Mouse (Mus musculus) neural tube, embryonic 12.5 days (tissue): Measurements from ENCODE around the gene Cxcr6. TPM values are rescaled to one million over a fixed set of nuclear protein-coding genes. Genes with fewer than 3 reads are reported as not detected.

Experiments used
- ATAC-seq: fragments of 200-750 bp; cut with Nextera tagmentation; 2 replicates; pipeline ENCODE4 v1.8.0; 2017; ENCODE audit warnings: low read depth, mild to moderate bottlenecking, moderate TSS enrichment, moderate library complexity; ENCODE audit not compliant: low FRiP score
- H3K27ac ChIP-seq: fragments of 300-500 bp; sonication (generic); 2 replicates; pipeline ENCODE4 v1.5.1; 2016
- H3K27me3 ChIP-seq: fragments of 300-500 bp; sonication (generic); replicated peaks from 2 replicates; pipeline ENCODE4 v1.6.1; 2016; ENCODE audit warnings: mild to moderate bottlenecking
- H3K36me3 ChIP-seq: fragments of 300-500 bp; sonication (generic); 2 replicates; pipeline ENCODE4 v1.6.1; 2016; ENCODE audit warnings: mild to moderate bottlenecking
- H3K4me1 ChIP-seq: fragments of 300-500 bp; sonication (generic); 2 replicates; pipeline ENCODE4 v1.6.1; 2016
- H3K4me2 ChIP-seq: fragments of 300-500 bp; sonication (generic); replicated peaks from 2 replicates; pipeline ENCODE4 v1.6.1; 2016; ENCODE audit warnings: mild to moderate bottlenecking
- H3K4me3 ChIP-seq: fragments of 300-500 bp; sonication (generic); 2 replicates; pipeline ENCODE4 v1.5.1; 2016
- H3K9ac ChIP-seq: fragments of 300-500 bp; sonication (generic); 2 replicates; pipeline ENCODE4 v1.6.1; 2016; ENCODE audit warnings: mild to moderate bottlenecking
- H3K9me3 ChIP-seq: fragments of 300-500 bp; sonication (generic); 2 replicates; pipeline ENCODE4 v1.6.1; 2016; ENCODE audit warnings: mild to moderate bottlenecking
- WGBS: fragments of 180-500 bp; shearing (Covaris S2); methylation state at CpG from one replicate; pipeline ENCODE4 v1.1.7; 2016; 5-methylcytosine and 5-hydroxymethylcytosine counted together
- polyA plus RNA-seq: library from polyadenylated mRNA; unstranded; fragments of >200 nt; fragmentation: Nextera tagmentation; extraction: Ambion mirVana; gene quantifications from 2 replicates; pipeline ENCODE4 v1.2.1, GENCODE M21; 2016

The Cxcr6 gene
- polyA plus RNA-seq, 1 experiment from 2014 or later: not detected

- peaks cover 34% of the 10 kb centered on the region for H3K36me3 ChIP-seq
- H3K27ac ChIP-seq: no peak overlapping the region
- no peaks in the 10 kb centered on the region for H3K9me3 ChIP-seq
- ATAC-seq: no peak
- no peak overlapping the region for H3K4me3 ChIP-seq
- WGBS: 74% methylated on average over 3 of the region's 3 CpGs
- no peak overlapping the region for H3K9ac ChIP-seq
- H3K4me2 ChIP-seq: no peak overlapping the region
- H3K4me1 ChIP-seq: no peaks in the 10 kb centered on the region
- no peaks in the 10 kb centered on the region for H3K27me3 ChIP-seq
Observed at GRCm38 (mm10) chr9:123796174-123796573, 10.1 kb upstream of the Cxcr6 start.

- no peak overlapping the region for H3K27ac ChIP-seq
- no peak for ATAC-seq
- 92% methylated on average over 1 of the region's 1 CpGs for WGBS
Observed at GRCm38 (mm10) chr9:123801527-123801926, 4.7 kb upstream of the Cxcr6 start.

DNA sequence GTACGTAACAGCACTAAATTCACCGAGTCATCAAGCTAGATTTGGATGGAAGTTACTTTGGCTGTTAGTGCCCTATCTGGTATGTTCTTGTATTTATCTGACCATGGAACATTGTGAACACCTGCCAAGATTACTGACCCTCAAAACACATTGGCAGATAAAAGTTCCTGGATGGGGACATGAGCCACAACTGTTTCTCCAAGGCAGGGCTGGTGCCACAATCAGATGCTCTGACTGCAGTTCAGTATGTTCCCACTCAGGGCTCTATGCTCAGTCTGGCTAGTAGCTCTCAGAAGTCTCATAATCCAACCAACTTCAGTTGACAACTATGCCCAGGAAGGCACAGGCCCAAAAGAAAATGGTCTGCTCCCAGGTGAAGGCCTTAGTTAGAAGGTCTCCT, 3.9 kb upstream of the Cxcr6 start:
- ATAC-seq: no peak
- peaks cover 10% of the 10 kb centered on the region for H3K36me3 ChIP-seq
- 94% methylated on average over 2 of the region's 2 CpGs for WGBS

More at GRCm38 (mm10) chr9:123801527-123801926, 4.7 kb upstream of the Cxcr6 start:
- no peak overlapping the region for H3K4me2 ChIP-seq
- H3K36me3 ChIP-seq: peaks cover 14% of the 10 kb centered on the region
- H3K4me1 ChIP-seq: no peaks in the 10 kb centered on the region
- no peak overlapping the region for H3K4me3 ChIP-seq
- H3K27me3 ChIP-seq: no peaks in the 10 kb centered on the region
- no peak overlapping the region for H3K9ac ChIP-seq
- H3K9me3 ChIP-seq: no peaks in the 10 kb centered on the region

DNA sequence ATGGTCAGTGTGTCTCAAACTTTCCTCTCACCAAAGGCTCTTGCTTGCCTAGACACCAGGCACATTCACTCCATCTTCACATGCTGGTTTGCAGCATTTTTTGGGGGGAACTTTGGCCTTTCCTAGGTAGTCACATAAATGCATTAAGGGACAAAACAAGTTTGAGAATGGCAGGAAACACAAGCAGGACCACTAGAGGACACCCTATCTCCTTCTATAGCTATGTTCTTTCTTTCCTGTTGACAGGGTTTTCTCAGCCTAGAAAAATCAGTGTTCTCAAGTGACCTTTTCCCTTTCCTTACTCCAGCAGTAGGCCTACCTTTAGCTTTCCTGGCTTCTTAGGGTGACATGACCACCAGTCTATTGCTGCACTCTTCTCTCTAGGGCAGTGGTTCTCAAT, 3.4 kb upstream of the Cxcr6 start:
- Histone ChIP-seq H3K4me1 (no peaks in the 10 kb centered on the region), H3K9ac (no peak overlapping the region), H3K9me3 (no peaks in the 10 kb centered on the region), H3K36me3 (peaks cover 10% of the 10 kb centered on the region), H3K4me2 (no peak overlapping the region), H3K27me3 (no peaks in the 10 kb centered on the region), H3K4me3 (no peak overlapping the region), H3K27ac (no peak overlapping the region)
- ATAC-seq: no peak

More for the DNA sequence above, 3.9 kb upstream of the Cxcr6 start:
- Histone ChIP-seq H3K9me3 (no peaks in the 10 kb centered on the region), H3K4me3 (no peak overlapping the region), H3K27ac (no peak overlapping the region), H3K4me2 (no peak overlapping the region), H3K27me3 (no peaks in the 10 kb centered on the region), H3K4me1 (no peaks in the 10 kb centered on the region), H3K9ac (no peak overlapping the region)

- H3K4me3 ChIP-seq: no peak overlapping the region
- no peak overlapping the region for H3K4me2 ChIP-seq
- no peak for ATAC-seq
- H3K27ac ChIP-seq: no peak overlapping the region
- no peaks in the 10 kb centered on the region for H3K27me3 ChIP-seq
- WGBS: 90% methylated on average over 2 of the region's 2 CpGs
- H3K9me3 ChIP-seq: no peaks in the 10 kb centered on the region
- no peak overlapping the region for H3K9ac ChIP-seq
- H3K36me3 ChIP-seq: peaks cover 13% of the 10 kb centered on the region
- H3K4me1 ChIP-seq: no peaks in the 10 kb centered on the region
Observed at GRCm38 (mm10) chr9:123805241-123805640, 1.0 kb upstream of the Cxcr6 start.

DNA sequence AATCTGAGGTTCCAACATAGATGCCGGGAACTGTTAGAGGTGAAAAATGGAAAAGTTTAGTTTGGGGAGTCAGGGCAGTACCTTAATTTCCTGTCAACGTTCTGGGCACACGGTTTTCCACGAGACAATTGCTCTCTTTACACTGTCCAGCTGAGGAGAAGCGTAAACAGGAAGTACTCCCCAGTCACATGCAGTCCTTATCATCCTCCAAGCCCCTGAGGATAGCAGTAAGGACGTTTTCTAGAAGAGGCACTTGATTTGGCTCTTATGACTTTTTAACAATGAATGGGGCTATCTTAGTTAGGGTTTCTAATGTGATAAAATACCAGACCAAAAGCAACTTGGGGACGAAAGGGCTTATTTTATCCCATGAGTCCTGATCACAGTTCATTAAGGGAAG, 2.3 kb downstream of the Cxcr6 start:
- H3K27ac ChIP-seq: no peak overlapping the region
- no peak overlapping the region for H3K4me3 ChIP-seq
- no peaks in the 10 kb centered on the region for H3K4me1 ChIP-seq
- WGBS: 76% methylated on average over 7 of the region's 7 CpGs
- no peaks in the 10 kb centered on the region for H3K9me3 ChIP-seq
- H3K27me3 ChIP-seq: no peaks in the 10 kb centered on the region
- peaks cover 10% of the 10 kb centered on the region for H3K36me3 ChIP-seq
- no peak overlapping the region for H3K9ac ChIP-seq
- H3K4me2 ChIP-seq: no peak overlapping the region
- no peak for ATAC-seq

GRCm38 (mm10) chr9:123811831-123812230, 5.6 kb downstream of the Cxcr6 start:
- no peak overlapping the region for H3K4me2 ChIP-seq
- H3K9me3 ChIP-seq: no peaks in the 10 kb centered on the region
- no peak for ATAC-seq
- no peak overlapping the region for H3K4me3 ChIP-seq
- no peaks in the 10 kb centered on the region for H3K27me3 ChIP-seq
- H3K9ac ChIP-seq: no peak overlapping the region
- H3K27ac ChIP-seq: no peak overlapping the region
- 99% methylated on average over 3 of the region's 3 CpGs for whole genome bisulfite sequencing
- peaks cover 17% of the 10 kb centered on the region for H3K36me3 ChIP-seq
- H3K4me1 ChIP-seq: no peaks in the 10 kb centered on the region

- H3K4me1 ChIP-seq: no peaks in the 10 kb centered on the region
- H3K27ac ChIP-seq: no peak overlapping the region
- H3K9ac ChIP-seq: no peak overlapping the region
- 87% methylated on average over 2 of the region's 2 CpGs for WGBS
- no peak overlapping the region for H3K4me2 ChIP-seq
- H3K9me3 ChIP-seq: no peaks in the 10 kb centered on the region
- H3K36me3 ChIP-seq: peaks cover 23% of the 10 kb centered on the region
- H3K27me3 ChIP-seq: no peaks in the 10 kb centered on the region
- no peak for ATAC-seq
- H3K4me3 ChIP-seq: no peak overlapping the region
Observed at GRCm38 (mm10) chr9:123814326-123814725, 8.1 kb downstream of the Cxcr6 start.

- Histone ChIP-seq H3K4me1 (no peaks in the 10 kb centered on the region), H3K27ac (no peak overlapping the region), H3K27me3 (no peaks in the 10 kb centered on the region), H3K4me3 (no peak overlapping the region), H3K9ac (no peak overlapping the region), H3K9me3 (no peaks in the 10 kb centered on the region), H3K36me3 (peaks cover 23% of the 10 kb centered on the region), H3K4me2 (no peak overlapping the region)
- ATAC-seq: no peak
- WGBS: 88% methylated on average over 4 of the region's 4 CpGs
Observed at GRCm38 (mm10) chr9:123814821-123815220, 8.5 kb downstream of the Cxcr6 start.

- H3K27me3 ChIP-seq: no peaks in the 10 kb centered on the region
- no peaks in the 10 kb centered on the region for H3K4me1 ChIP-seq
- no peak overlapping the region for H3K27ac ChIP-seq
- ATAC-seq: no peak
- H3K4me2 ChIP-seq: no peak overlapping the region
- H3K9me3 ChIP-seq: no peaks in the 10 kb centered on the region
- 88% methylated on average over 3 of the region's 3 CpGs for WGBS
- peaks cover 23% of the 10 kb centered on the region for H3K36me3 ChIP-seq
- no peak overlapping the region for H3K9ac ChIP-seq
- no peak overlapping the region for H3K4me3 ChIP-seq
Observed at GRCm38 (mm10) chr9:123815444-123815843, 9.2 kb downstream of the Cxcr6 start.

DNA sequence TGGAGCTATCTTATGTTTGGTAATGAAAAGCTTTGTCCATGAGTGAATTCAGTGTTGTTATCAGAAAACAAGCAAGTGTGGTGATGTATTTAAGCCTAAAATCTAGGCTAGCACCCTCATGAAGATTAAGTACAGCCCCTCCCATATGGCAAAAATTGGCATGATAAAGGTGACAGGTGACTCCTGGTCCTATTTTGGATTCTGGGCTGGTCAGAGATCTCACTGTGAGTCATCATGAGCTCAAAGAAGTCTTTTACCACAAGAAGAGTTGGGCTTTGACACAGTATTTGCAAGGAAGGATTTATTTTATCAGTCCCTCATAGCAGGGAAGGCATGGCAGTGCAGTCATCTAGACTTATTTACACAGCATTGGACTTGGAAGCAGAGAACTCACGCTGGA, 9.7 kb downstream of the Cxcr6 start:
- Histone ChIP-seq H3K9me3 (no peaks in the 10 kb centered on the region), H3K4me3 (no peak overlapping the region), H3K27ac (no peak overlapping the region), H3K36me3 (peaks cover 23% of the 10 kb centered on the region), H3K4me1 (no peaks in the 10 kb centered on the region), H3K9ac (no peak overlapping the region), H3K4me2 (no peak overlapping the region), H3K27me3 (no peaks in the 10 kb centered on the region)
- 86% methylated on average over 1 of the region's 1 CpGs for WGBS
- ATAC-seq: no peak

GRCm38 (mm10) chr9:123818601-123819000, 12.3 kb downstream of the Cxcr6 start:
- Histone ChIP-seq H3K27ac (no peak overlapping the region), H3K4me2 (no peak overlapping the region), H3K9me3 (no peaks in the 10 kb centered on the region), H3K4me1 (no peaks in the 10 kb centered on the region), H3K4me3 (no peak overlapping the region), H3K27me3 (no peaks in the 10 kb centered on the region), H3K9ac (no peak overlapping the region), H3K36me3 (peaks cover 36% of the 10 kb centered on the region)
- no peak for ATAC-seq
- 87% methylated on average over 2 of the region's 2 CpGs for WGBS

GRCm38 (mm10) chr9:123826631-123827030, 20.4 kb downstream of the Cxcr6 start:
- H3K4me1 ChIP-seq: no peaks in the 10 kb centered on the region
- no peak for ATAC-seq
- H3K36me3 ChIP-seq: peaks cover 64% of the 10 kb centered on the region
- H3K9ac ChIP-seq: no peak overlapping the region
- 87% methylated on average over 3 of the region's 3 CpGs for WGBS
- no peaks in the 10 kb centered on the region for H3K9me3 ChIP-seq
- no peak overlapping the region for H3K27ac ChIP-seq
- no peaks in the 10 kb centered on the region for H3K27me3 ChIP-seq
- H3K4me2 ChIP-seq: no peak overlapping the region
- no peak overlapping the region for H3K4me3 ChIP-seq
